18 mouse cellular contexts compared by ENCODE assay signal in genomic region chr8:118965101-118965840, GRCm38 (mm10).
"Had no signal": no experiment of that assay in that cellular context is flagged by ENCODE, and none has a peak within 500 bp of the region (broad histone marks: within the 10 kb centered on the region; RNA-seq: fewer than 3 reads in every experiment).

No protein-coding gene starts in this region.

- H3K9me3 ChIP-seq: limb, embryonic 12.5 days; limb, embryonic 15.5 days had no signal

- H3K4me3 ChIP-seq: limb, embryonic 12.5 days; limb, embryonic 15.5 days had no signal

- ATAC-seq: liver, postnatal 0 days had no signal

- H3K4me1 ChIP-seq: limb, embryonic 12.5 days; limb, embryonic 15.5 days had no signal

- H3K36me3 ChIP-seq: limb, embryonic 12.5 days; limb, embryonic 15.5 days had no signal

- DNase-seq: kidney, postnatal 14 days; kidney, postnatal 4 days; liver, postnatal 0 days; lung, postnatal 14 days; lung, postnatal 4 days; midbrain, embryonic 14.5 days; right cerebral cortex, adult 18-20 months; right cerebral cortex, postnatal 14 days; right cerebral cortex, postnatal 4 days; thymus, adult 2 months; thymus, postnatal 14 days; thymus, postnatal 4 days had no signal

- H3K4me2 ChIP-seq: limb, embryonic 12.5 days; limb, embryonic 15.5 days; liver, embryonic 11.5 days; midbrain, embryonic 11.5 days had no signal

- H3K9ac ChIP-seq: limb, embryonic 12.5 days; limb, embryonic 15.5 days; liver, embryonic 14.5 days; liver, postnatal 0 days had no signal

- H3K27ac ChIP-seq: limb, embryonic 12.5 days; limb, embryonic 15.5 days; liver, embryonic 14.5 days; stomach, postnatal 0 days had no signal

- H3K27me3 ChIP-seq: limb, embryonic 12.5 days; limb, embryonic 15.5 days had no signal
